Mouse (Mus musculus) lung, postnatal 0 days (tissue): ENCODE measurements at regions not wholly inside any gene's neighbourhood (a gene's known extent, or its start where the extent isn't known, plus 50 kb on each side); places are given as distances from the start of the nearest gene placed in this dataset.

Source experiments
- CTCF ChIP-seq: IDR thresholded peaks from 2 replicates; pipeline ENCODE4 v1.5.1; 2016; ENCODE audit warnings: antibody characterized with exemption, mild to moderate bottlenecking
- EP300 ChIP-seq: IDR thresholded peaks from 2 replicates; pipeline ENCODE4 v1.6.1; 2016; ENCODE audit warnings: antibody characterized with exemption, mild to moderate bottlenecking, control low read depth

DNA sequence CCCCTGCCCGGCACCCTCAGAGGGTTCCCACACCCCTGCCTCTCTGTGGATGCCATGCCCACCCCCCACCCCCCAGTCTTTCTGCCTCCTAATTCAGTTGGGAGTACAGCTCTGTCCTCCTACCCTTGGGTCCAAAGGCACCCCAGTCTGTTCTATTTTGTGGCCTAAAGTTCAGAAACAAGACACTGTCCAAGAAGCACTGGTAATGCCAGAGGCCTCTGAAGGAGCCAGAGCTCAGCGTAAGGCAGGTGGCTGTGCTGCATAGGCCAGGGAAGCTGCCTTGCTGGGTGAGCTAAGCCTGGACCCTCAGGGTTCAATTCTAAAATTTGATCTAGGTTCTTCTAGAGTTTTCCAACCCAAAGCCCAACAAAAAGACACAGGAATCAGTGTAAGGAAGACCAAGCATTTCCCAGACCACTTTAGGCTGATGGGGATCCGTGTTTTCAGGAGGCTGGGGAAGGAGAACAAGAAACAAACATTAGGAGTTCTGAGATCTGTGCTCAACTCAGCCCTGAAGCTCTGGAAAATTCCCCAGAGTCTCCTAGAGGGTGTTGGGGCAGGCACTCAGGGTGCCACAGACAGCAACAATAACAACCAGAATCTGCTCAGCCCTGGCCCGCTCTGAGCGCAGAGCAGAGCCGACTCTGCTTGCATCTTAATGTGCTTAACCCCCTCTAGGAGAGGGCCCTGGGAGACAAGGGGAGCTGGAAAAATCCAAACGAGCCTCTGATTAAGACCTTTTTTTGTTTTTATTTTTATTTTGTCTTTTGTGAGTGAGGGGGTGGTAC lies 81.0 kb downstream of the 1700001O22Rik start:
- TF ChIP-seq CTCF, result no peak
- no peak for TF ChIP-seq EP300
